Mouse (Mus musculus): ENCODE measurements around the gene Nfkb2. TPM values are rescaled to one million over a fixed set of nuclear protein-coding genes. Genes with fewer than 3 reads are reported as not detected.

The Nfkb2 gene
- total and polyA plus RNA-seq, 3 experiments = 27.2 to 43.0 TPM; not detected in 1

DNA sequence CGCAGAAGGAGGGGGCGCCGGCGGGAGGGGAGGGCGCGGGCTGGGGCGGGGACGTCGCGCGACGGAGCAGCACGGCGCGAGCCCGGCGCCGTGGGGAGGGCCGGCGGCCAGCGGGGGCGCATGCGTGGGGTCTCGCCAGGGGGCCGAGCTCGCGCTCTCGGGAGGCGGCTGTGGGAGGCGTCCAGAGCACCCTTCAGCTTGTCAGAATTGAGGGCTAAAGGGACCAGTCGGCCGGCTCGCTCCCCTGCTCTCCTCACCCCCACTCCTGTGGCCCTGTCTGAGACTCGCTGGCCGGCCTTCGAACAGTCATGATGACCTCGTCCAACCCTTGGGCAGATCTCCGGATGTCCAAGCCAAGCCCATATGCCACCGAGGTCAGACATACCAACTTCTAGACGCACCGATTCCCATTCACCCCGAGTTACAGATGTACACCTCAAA is 13.9 kb downstream of the Nfkb2 start:
- H3K9me3 ChIP-seq (replicated peaks; ENCODE audit: insufficient read depth, low read length) = no peaks in the 10 kb centered on the region
- no peaks in the 10 kb centered on the region for H3K27me3 ChIP-seq (ENCODE audit: control insufficient read depth in 1 of 2, insufficient read depth in 2 of 2, low read length in 2 of 2)
- peaks cover 14 to 37% of the 10 kb centered on the region in 2 experiments for H3K4me1 ChIP-seq (ENCODE audit: control insufficient read depth in 1 of 2, insufficient read depth in 2 of 2, low read length in 2 of 2)
- H3K36me3 ChIP-seq (ENCODE audit: control insufficient read depth in 1 of 2, insufficient read depth in 2 of 2, low read length in 2 of 2) = peaks cover 0 to 18% of the 10 kb centered on the region in 2 experiments; a peak in 2 of 4 replicates
- no peak for DNase-seq (ENCODE audit: low read depth, low spot score)
- no peak overlapping the region for H3K4me3 ChIP-seq (ENCODE audit: control insufficient read depth in 1 of 2, insufficient read depth in 1 of 2, low read depth in 2 of 2, low read length in 2 of 2)
- no peaks in the 10 kb centered on the region for H3K79me2 ChIP-seq (ENCODE audit: control insufficient read depth, insufficient read depth, low read length, poor library complexity)
- H3K9ac ChIP-seq (ENCODE audit: control insufficient read depth, low read depth, low read length, poor library complexity, severe bottlenecking) = no peak overlapping the region
- no peak overlapping the region for H3K27ac ChIP-seq (ENCODE audit: control insufficient read depth, low read depth, low read length)
- no peak for TF ChIP-seq ZC3H11A (IDR thresholded peaks at IDR 0.05; ENCODE audit: low read depth, low read length)
- no peak for TF ChIP-seq MXI1 (IDR thresholded peaks at IDR 0.05; ENCODE audit: low read depth, low read length)
- no peak for TF ChIP-seq UBTF (IDR thresholded peaks at IDR 0.05; ENCODE audit: borderline replicate concordance, insufficient read depth, low read depth, low read length)
- TF ChIP-seq ZNF384 (IDR thresholded peaks at IDR 0.05; ENCODE audit: low read depth, low read length) = no peak
- no peak for TF ChIP-seq ELF1 (IDR thresholded peaks at IDR 0.05; ENCODE audit: low read depth, low read length)
- TF ChIP-seq CTCF (IDR thresholded peaks at IDR 0.05 in 2 of 3, conservative IDR thresholded peaks at IDR 0.05 in 1 of 3; ENCODE audit: control insufficient read depth in 1 of 3, insufficient read depth in 1 of 3, low read depth in 2 of 3, low read length in 3 of 3, poor library complexity in 1 of 3, severe bottlenecking in 1 of 3) = no peak
- TF ChIP-seq MAX (IDR thresholded peaks at IDR 0.05; ENCODE audit: low read length) = no peak
- no peak for TF ChIP-seq HCFC1 (IDR thresholded peaks at IDR 0.05; ENCODE audit: low read depth, low read length)
- TF ChIP-seq SMC3 (IDR thresholded peaks at IDR 0.05; ENCODE audit: low read depth, low read length) = no peak
- no peak for TF ChIP-seq NRF1 (IDR thresholded peaks at IDR 0.05; ENCODE audit: insufficient read depth, low read depth, low read length, poor library complexity, severe bottlenecking)
- TF ChIP-seq NELFE (IDR thresholded peaks at IDR 0.05; ENCODE audit: low read depth, low read length) = no peak
- TF ChIP-seq GABPA (IDR thresholded peaks at IDR 0.05; ENCODE audit: low read depth, low read length) = no peak
- no peak for TF ChIP-seq KAT2A (conservative IDR thresholded peaks at IDR 0.05; ENCODE audit: low read depth, low read length)
- no peak for TF ChIP-seq ZMIZ1 (IDR thresholded peaks at IDR 0.05; ENCODE audit: low read depth, low read length)
- TF ChIP-seq CHD1 (IDR thresholded peaks at IDR 0.05; ENCODE audit: low read depth, low read length) = no peak
- TF ChIP-seq POLR2A (IDR thresholded peaks at IDR 0.05; ENCODE audit: control insufficient read depth in 1 of 2, insufficient read depth in 1 of 2, low read depth in 1 of 2, low read length in 2 of 2, poor library complexity in 1 of 2) = no peak

GRCm38 (mm10) chr19:46318586-46319378 is 14.7 kb downstream of the Nfkb2 start:
- Histone ChIP-seq H3K9ac (ENCODE audit: control insufficient read depth, low read depth, low read length, poor library complexity, severe bottlenecking) (no peak overlapping the region), H3K27me3 (ENCODE audit: control insufficient read depth in 1 of 2, insufficient read depth in 2 of 2, low read length in 2 of 2) (no peaks in the 10 kb centered on the region), H3K27ac (ENCODE audit: control insufficient read depth, low read depth, low read length) (no peak overlapping the region), H3K4me3 (ENCODE audit: control insufficient read depth in 1 of 2, insufficient read depth in 1 of 2, low read depth in 2 of 2, low read length in 2 of 2) (no peak overlapping the region), H3K9me3 (replicated peaks; ENCODE audit: insufficient read depth, low read length) (no peaks in the 10 kb centered on the region), H3K4me1 (ENCODE audit: control insufficient read depth in 1 of 2, insufficient read depth in 2 of 2, low read length in 2 of 2) (peaks cover 14 to 36% of the 10 kb centered on the region in 2 experiments), H3K79me2 (ENCODE audit: control insufficient read depth, insufficient read depth, low read length, poor library complexity) (no peaks in the 10 kb centered on the region), H3K36me3 (ENCODE audit: control insufficient read depth in 1 of 2, insufficient read depth in 2 of 2, low read length in 2 of 2) (peaks cover 0 to 17% of the 10 kb centered on the region in 2 experiments; a peak in 2 of 4 replicates)
- peak; percentile 60 for DNase-seq (ENCODE audit: low read depth, low spot score)
- no peak for TF ChIP-seq UBTF (IDR thresholded peaks at IDR 0.05; ENCODE audit: borderline replicate concordance, insufficient read depth, low read depth, low read length)
- TF ChIP-seq BHLHE40 (IDR thresholded peaks at IDR 0.05; ENCODE audit: borderline replicate concordance, low read depth, low read length) = no peak
- peak; percentile 57 for TF ChIP-seq NRF1 (IDR thresholded peaks at IDR 0.05; ENCODE audit: insufficient read depth, low read depth, low read length, poor library complexity, severe bottlenecking)
- TF ChIP-seq ZNF384 (IDR thresholded peaks at IDR 0.05; ENCODE audit: low read depth, low read length) = no peak

Measured in MEL (cell line).